Mouse (Mus musculus): ENCODE results near the gene Epb41l1.

Gene Epb41l1

GRCm38 (mm10) chr2:156538817-156539555, 118.3 kb downstream of the Epb41l1 start:
- DNase-seq (ENCODE audit: low spot score) = no peak

GRCm38 (mm10) chr2:156540991-156541390, 120.3 kb downstream of the Epb41l1 start:
- DNase-seq (ENCODE audit: low spot score) = no peak

- no peak for DNase-seq (ENCODE audit: low spot score)
These were observed 121.7 kb downstream of the Epb41l1 start for GRCm38 (mm10) chr2:156542410-156542809.

- DNase-seq (ENCODE audit: low spot score) = no peak
These were observed 123.1 kb downstream of the Epb41l1 start for GRCm38 (mm10) chr2:156543804-156544203.

GRCm38 (mm10) chr2:156547123-156547891, 126.6 kb downstream of the Epb41l1 start, which contains the start of gene Aar2:
Gene Aar2 (plus strand): TSS chr2:156547584.
- DNase-seq (ENCODE audit: low spot score) = peak; percentile 66

- no peak for DNase-seq (ENCODE audit: low spot score)
These were observed 131.7 kb downstream of the Epb41l1 start for GRCm38 (mm10) chr2:156552421-156552820.

GRCm38 (mm10) chr2:156561808-156562207, 141.1 kb downstream of the Epb41l1 start:
- no peak for DNase-seq (ENCODE audit: low spot score)

GRCm38 (mm10) chr2:156563557-156563956, 142.8 kb downstream of the Epb41l1 start:
- peak; percentile 74 for DNase-seq (ENCODE audit: low spot score)

GRCm38 (mm10) chr2:156566512-156566911, 145.8 kb downstream of the Epb41l1 start:
- DNase-seq (ENCODE audit: low spot score) = no peak

GRCm38 (mm10) chr2:156568647-156569046, 147.9 kb downstream of the Epb41l1 start:
- no peak for DNase-seq (ENCODE audit: low spot score)

- DNase-seq (ENCODE audit: low spot score) = no peak
These were observed 148.6 kb downstream of the Epb41l1 start for GRCm38 (mm10) chr2:156569261-156569660.

GRCm38 (mm10) chr2:156571521-156571920, 150.8 kb downstream of the Epb41l1 start:
- DNase-seq (ENCODE audit: low spot score) = no peak

GRCm38 (mm10) chr2:156576850-156577587, 156.3 kb downstream of the Epb41l1 start:
- no peak for DNase-seq (ENCODE audit: low spot score)

- no peak for DNase-seq (ENCODE audit: low spot score)
These were observed 159.8 kb downstream of the Epb41l1 start for GRCm38 (mm10) chr2:156580507-156580906.

GRCm38 (mm10) chr2:156581244-156581643, 160.5 kb downstream of the Epb41l1 start:
- DNase-seq (ENCODE audit: low spot score) = peak; percentile 82

- DNase-seq (ENCODE audit: low spot score) = no peak
These were observed 162.2 kb downstream of the Epb41l1 start for GRCm38 (mm10) chr2:156582887-156583286.

- no peak for DNase-seq (ENCODE audit: low spot score)
These were observed 163.6 kb downstream of the Epb41l1 start for GRCm38 (mm10) chr2:156584154-156584796.

GRCm38 (mm10) chr2:156584797-156585471, 164.2 kb downstream of the Epb41l1 start:
- peak; percentile 32 for DNase-seq (ENCODE audit: low spot score)

GRCm38 (mm10) chr2:156589481-156589880, 168.8 kb downstream of the Epb41l1 start:
- DNase-seq (ENCODE audit: low spot score) = no peak

Data from layer of hippocampus, adult 11-12 months (tissue).